Mouse (Mus musculus) forebrain, embryonic 14.5 days (tissue): ENCODE data around the gene Scamp2. TPM values are rescaled to one million over a fixed set of nuclear protein-coding genes. Genes with fewer than 3 reads are reported as not detected.

Experiments
- ATAC-seq: fragments of 200-750 bp; cut with Nextera tagmentation; 2 replicates; pipeline ENCODE4 v1.8.0; 2017; ENCODE audit warnings: mild to moderate bottlenecking, moderate library complexity
- DNase-seq: peaks from one replicate; pipeline ENCODE4 v3.0.0-alpha.2; 2015; ENCODE audit warnings: low spot score
- H3K27ac ChIP-seq: fragments of 300-500 bp; sonication (generic); 2 replicates; pipeline ENCODE4 v1.5.1; 2014; ENCODE audit warnings: low read depth, mild to moderate bottlenecking, control low read depth, low read length, moderate library complexity
- H3K27me3 ChIP-seq: fragments of 300-500 bp; sonication (generic); replicated peaks from 2 replicates; pipeline ENCODE4 v1.6.1; 2014; ENCODE audit warnings: low read length, control low read depth, mixed read lengths; ENCODE audit not compliant: control insufficient read depth, insufficient read depth
- H3K36me3 ChIP-seq: fragments of 300-500 bp; sonication (generic); 2 replicates; pipeline ENCODE4 v1.6.1; 2014; ENCODE audit warnings: low read length, control low read depth; ENCODE audit not compliant: control insufficient read depth, insufficient read depth
- H3K4me1 ChIP-seq: fragments of 300-500 bp; sonication (generic); 2 replicates; pipeline ENCODE4 v1.6.1; 2014; ENCODE audit warnings: antibody characterized with exemption, low read length, control low read depth; ENCODE audit not compliant: control insufficient read depth, insufficient read depth
- H3K4me2 ChIP-seq: fragments of 300-500 bp; sonication (generic); 2 replicates; pipeline ENCODE4 v1.6.1; 2014; ENCODE audit warnings: mild to moderate bottlenecking, control low read depth, low read length
- H3K4me3 ChIP-seq: fragments of 300-500 bp; sonication (generic); 2 replicates; pipeline ENCODE4 v1.5.1; 2014; ENCODE audit warnings: low read depth, low read length, control low read depth
- H3K9ac ChIP-seq: fragments of 300-500 bp; sonication (generic); 2 replicates; pipeline ENCODE4 v1.6.1; 2014; ENCODE audit warnings: mild to moderate bottlenecking, low read length, control low read depth, moderate library complexity
- H3K9me3 ChIP-seq: fragments of 300-500 bp; sonication (generic); replicated peaks from 2 replicates; pipeline ENCODE4 v1.6.1; 2016; ENCODE audit warnings: low read length, control low read depth, mixed read lengths; ENCODE audit not compliant: control insufficient read depth
- WGBS: fragments of 180-500 bp; shearing (Covaris S2); extraction: QIAGEN DNeasy Blood & Tissue Kit; methylation state at CpG from one replicate; pipeline ENCODE4 v1.1.7; 2014; 5-methylcytosine and 5-hydroxymethylcytosine counted together
- polyA plus RNA-seq: library from polyadenylated mRNA; unstranded; fragments of >200 nt; fragmentation: Nextera tagmentation; extraction: Ambion mirVana; gene quantifications from 2 replicates; pipeline ENCODE4 v1.2.1, GENCODE M21; 2014

Gene Scamp2
- 55.5 and 56.4 TPM in 2 replicates for polyA plus RNA-seq

GRCm38 (mm10) chr9:57560861-57561710 lies at the start of gene Scamp2:
TSS of gene Scamp2 (plus strand) at chr9:57560943.
- Histone ChIP-seq H3K4me1 (peaks cover 13% of the 10 kb centered on the region), H3K27me3 (no peaks in the 10 kb centered on the region), H3K9me3 (no peaks in the 10 kb centered on the region), H3K4me2 (peak within 1 kb of the TSS; percentile 70), H3K27ac (peak within 1 kb of the TSS; percentile 78), H3K36me3 (no peaks in the 10 kb centered on the region), H3K9ac (peak within 1 kb of the TSS; percentile 76), H3K4me3 (peak within 1 kb of the TSS; percentile 61)
- ATAC-seq = peak; percentile 100
- DNase-seq = peak; percentile 95
- WGBS = under 1% methylated on average over 37 of the region's 37 CpGs

DNA sequence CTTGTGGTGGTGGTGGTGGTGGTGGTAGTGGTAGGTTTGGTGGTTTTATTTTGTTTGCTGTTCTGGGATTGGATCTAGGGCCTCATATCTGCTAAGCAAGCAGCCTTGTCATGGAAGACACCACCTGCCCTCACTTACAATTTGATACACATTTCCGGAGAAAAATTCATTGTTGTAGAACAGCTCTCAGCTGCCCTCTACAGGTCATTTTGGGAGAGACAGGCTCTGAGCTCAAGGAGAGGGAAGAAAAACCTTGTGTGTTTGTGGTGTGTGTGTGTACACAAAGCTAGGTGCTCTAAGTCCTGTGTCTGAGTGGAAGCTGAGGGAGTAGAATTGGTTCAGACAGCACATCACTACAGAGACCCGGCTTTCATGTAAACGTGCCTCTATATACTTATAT lies 43.6 kb upstream of the Scamp2 start:
- Histone ChIP-seq H3K9me3 (no peaks in the 10 kb centered on the region), H3K4me1 (peaks cover 2% of the 10 kb centered on the region; the same call in 1 of the 2 replicates), H3K36me3 (no peaks in the 10 kb centered on the region), H3K9ac (no peak overlapping the region; the same call in 1 of the 2 replicates), H3K27ac (0 out of 2 replicates have a peak overlapping the region, but pooled peaks have one; percentile 14), H3K27me3 (no peaks in the 10 kb centered on the region), H3K4me3 (no peak overlapping the region), H3K4me2 (no peak overlapping the region)
- ATAC-seq (0 out of 2 replicates have a peak, but pooled peaks have one; percentile 5), DNase-seq (peak; percentile 90)
- 2% methylated on average over 3 of the region's 3 CpGs for WGBS

DNA sequence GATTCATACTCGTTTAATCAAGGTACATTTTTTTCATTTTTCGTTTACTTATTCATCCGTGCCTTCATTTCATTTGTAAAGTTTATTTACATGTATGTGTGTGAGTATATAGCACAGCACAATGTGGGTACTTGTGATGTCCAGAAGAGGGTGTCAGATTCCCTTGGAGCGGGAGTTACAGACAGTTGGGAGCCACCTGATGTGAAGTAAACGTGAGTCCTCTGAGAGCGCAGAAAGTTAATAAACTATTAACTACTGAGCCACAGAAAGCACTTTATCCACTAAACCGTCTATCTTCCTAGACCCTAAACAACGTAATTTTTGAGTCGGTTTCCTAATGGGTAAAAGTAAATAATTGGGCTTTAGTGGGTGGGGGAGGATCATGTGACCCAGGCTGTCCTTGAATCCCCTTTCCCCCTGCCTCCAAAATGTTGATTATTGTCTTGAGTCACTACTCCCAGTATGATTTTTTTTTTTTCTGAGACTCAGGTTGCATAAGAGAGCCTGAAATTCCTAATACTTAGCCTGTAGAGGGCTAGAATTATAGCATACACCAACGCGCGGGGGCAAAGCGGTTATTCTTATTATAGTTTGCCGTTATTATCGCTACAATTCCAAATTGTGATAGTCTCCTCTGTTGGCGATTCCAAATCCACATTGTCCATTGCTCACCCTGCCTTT lies 40.2 kb upstream of the Scamp2 start:
- DNase-seq = peak; percentile 23
- Histone ChIP-seq H3K4me1 (peaks cover 20% of the 10 kb centered on the region), H3K4me3 (peak overlapping the region; percentile 97), H3K36me3 (no peaks in the 10 kb centered on the region), H3K9ac (peak overlapping the region; percentile 97), H3K9me3 (no peaks in the 10 kb centered on the region), H3K4me2 (peak overlapping the region; percentile 81), H3K27ac (peak overlapping the region; percentile 86; the same call in 1 of the 2 replicates), H3K27me3 (no peaks in the 10 kb centered on the region)
- 25% methylated on average over 16 of the region's 16 CpGs for WGBS
- peak; percentile 48; the same call in 1 of the 2 replicates for ATAC-seq

DNA sequence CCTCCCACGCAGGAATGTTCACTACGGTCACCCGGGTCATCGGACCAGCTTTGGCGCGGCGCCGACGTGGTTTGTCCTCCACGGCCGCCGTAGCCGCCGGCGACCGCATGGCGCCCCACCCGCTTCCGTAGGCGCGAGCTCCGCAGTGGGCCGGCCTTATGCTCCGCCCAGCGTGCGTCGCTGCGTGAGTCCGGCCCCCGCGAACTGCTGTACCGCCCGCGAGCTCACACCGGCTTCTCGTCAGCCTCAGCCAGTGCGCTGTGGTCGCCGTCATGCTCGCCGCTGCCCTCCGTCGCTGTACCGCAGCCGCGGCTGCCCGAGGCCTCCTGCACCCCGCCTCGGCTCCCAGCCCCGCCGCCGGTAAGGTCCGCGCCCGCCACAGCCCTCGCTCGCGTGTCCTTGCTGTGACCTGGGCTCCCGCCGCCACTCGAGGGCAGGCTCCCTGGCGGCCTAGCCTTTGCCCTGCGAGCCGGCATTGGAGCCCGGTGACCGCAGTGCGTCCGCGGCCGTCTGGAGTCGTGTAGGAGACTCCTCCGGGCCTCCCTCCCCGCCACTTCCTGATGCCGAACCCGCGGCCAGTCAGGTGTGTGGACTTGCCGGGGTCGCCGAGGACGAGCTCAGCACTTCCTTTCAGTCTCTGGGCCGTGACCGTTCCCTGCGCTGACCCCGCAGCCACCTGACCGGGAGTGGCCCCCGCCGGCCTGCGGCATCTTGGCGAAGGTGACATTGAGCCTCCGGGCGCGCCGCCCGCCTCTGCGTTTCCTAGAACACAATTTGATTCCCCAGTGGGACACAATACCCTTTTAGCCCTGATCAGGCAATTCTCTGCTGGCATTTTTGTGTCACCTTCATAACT lies 39.5 kb upstream of the Scamp2 start, which contains the start of gene Cox5a:
Cox5a (plus strand) TSS at position 219 of the 856 bp plus-strand sequence.
- peaks cover 20% of the 10 kb centered on the region for H3K4me1 ChIP-seq
- peak within 1 kb of the TSS; percentile 81 for H3K4me2 ChIP-seq
- no peaks in the 10 kb centered on the region for H3K9me3 ChIP-seq
- peak within 1 kb of the TSS; percentile 86; the same call in 1 of the 2 replicates for H3K27ac ChIP-seq
- H3K36me3 ChIP-seq = no peaks in the 10 kb centered on the region; the same call in 1 of the 2 replicates
- ATAC-seq (peak; percentile 97), DNase-seq (peak; percentile 97)
- peak within 1 kb of the TSS; percentile 97 for H3K9ac ChIP-seq
- peak within 1 kb of the TSS; percentile 97 for H3K4me3 ChIP-seq
- under 1% methylated on average over 95 of the region's 95 CpGs for WGBS
- H3K27me3 ChIP-seq = no peaks in the 10 kb centered on the region

DNA sequence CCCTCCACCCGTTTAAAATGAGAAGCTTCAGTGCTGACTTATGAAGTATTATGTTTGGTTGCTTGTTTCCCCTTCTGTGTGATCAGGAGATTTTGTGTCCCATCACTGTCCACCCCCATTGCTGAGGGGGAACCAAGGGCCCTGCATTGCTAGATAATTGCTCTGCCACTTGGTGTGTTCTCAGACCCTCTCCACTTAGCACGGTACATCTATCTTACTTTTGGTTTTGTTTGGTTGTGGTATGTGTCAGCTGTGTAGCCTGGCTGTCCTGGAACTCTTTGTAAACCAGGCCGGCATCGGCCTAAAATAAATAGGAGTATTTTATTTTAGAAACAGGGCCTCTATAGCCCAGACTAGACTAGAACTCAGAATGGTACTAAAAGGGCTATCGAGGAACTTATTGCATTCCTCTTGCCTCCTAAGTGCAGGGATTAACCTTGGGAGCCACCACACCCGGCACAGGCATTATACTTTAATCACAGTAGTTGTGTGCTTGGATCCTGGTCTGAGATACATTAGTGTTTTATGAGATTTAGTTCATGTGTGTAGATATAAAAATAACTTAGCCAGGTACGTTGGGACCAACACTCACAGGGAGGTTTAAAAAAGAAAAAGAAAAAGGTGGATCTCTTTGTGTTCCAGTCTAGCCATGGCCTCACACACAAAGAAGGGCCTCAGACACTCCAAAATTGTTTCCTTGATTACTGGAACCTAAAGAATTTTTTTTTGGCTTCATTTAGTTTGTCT lies 38.5 kb upstream of the Scamp2 start:
- no peak for ATAC-seq
- H3K4me3 ChIP-seq = peak overlapping the region; percentile 97
- no peak for DNase-seq
- no peaks in the 10 kb centered on the region for H3K9me3 ChIP-seq
- peak overlapping the region; percentile 81 for H3K4me2 ChIP-seq
- 38% methylated on average over 7 of the region's 7 CpGs for WGBS
- H3K27ac ChIP-seq = no peak overlapping the region
- peak overlapping the region; percentile 97 for H3K9ac ChIP-seq
- H3K36me3 ChIP-seq = no peaks in the 10 kb centered on the region; the same call in 1 of the 2 replicates
- H3K27me3 ChIP-seq = no peaks in the 10 kb centered on the region
- H3K4me1 ChIP-seq = peaks cover 20% of the 10 kb centered on the region

- DNase-seq (no peak), ATAC-seq (no peak)
- no peaks in the 10 kb centered on the region; the same call in 1 of the 2 replicates for H3K36me3 ChIP-seq
- H3K4me3 ChIP-seq = peak overlapping the region; percentile 97; the same call in 1 of the 2 replicates
- no peaks in the 10 kb centered on the region for H3K9me3 ChIP-seq
- H3K4me2 ChIP-seq = peak overlapping the region; percentile 81
- H3K27ac ChIP-seq = no peak overlapping the region
- peak overlapping the region; percentile 97; the same call in 1 of the 2 replicates for H3K9ac ChIP-seq
- no peaks in the 10 kb centered on the region for H3K27me3 ChIP-seq
- H3K4me1 ChIP-seq = peaks cover 20% of the 10 kb centered on the region
- WGBS = 75% methylated on average over 4 of the region's 4 CpGs
These were observed 37.9 kb upstream of the Scamp2 start for GRCm38 (mm10) chr9:57522861-57523246.

DNA sequence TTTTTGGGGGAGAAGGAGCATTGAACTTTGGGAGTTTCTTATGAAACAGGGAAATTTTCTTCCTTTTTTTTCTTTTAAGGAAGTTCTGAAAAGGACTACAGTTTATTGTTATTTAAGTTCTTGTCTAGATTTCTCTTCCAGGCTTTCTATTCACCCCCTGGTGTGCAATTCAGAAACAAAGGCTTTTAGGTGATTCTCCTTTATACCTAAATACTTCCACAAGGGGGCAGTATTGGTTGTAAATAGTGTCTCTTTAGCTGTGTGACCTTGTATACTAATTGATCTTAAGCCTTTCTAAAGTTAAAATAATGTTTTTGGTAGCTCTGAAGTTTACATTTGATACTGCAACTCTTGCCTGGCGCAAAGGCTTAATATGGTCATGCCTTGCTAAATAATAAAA lies 37.0 kb upstream of the Scamp2 start:
- Histone ChIP-seq H3K9ac (no peak overlapping the region), H3K27me3 (no peaks in the 10 kb centered on the region), H3K4me3 (no peak overlapping the region), H3K27ac (no peak overlapping the region), H3K36me3 (no peaks in the 10 kb centered on the region; the same call in 1 of the 2 replicates), H3K4me2 (peak overlapping the region; percentile 14; the same call in 1 of the 2 replicates), H3K9me3 (no peaks in the 10 kb centered on the region), H3K4me1 (peaks cover 20% of the 10 kb centered on the region)
- WGBS = 85% methylated on average over 1 of the region's 1 CpGs
- no peak for ATAC-seq
- peak; percentile 91 for DNase-seq
